Mouse (Mus musculus): ENCODE results near the gene Psmg1. TPM values are rescaled to one million over a fixed set of nuclear protein-coding genes. Genes with fewer than 3 reads are reported as not detected.

Psmg1 gene
- polyA plus RNA-seq (2015; fragmentation: Illumina TruSeq; extraction: RNeasy Lipid Tissue Mini Kit (QIAGEN cat#74804); ENCODE audit: low read depth, low replicate concordance), result 31.3 TPM

DNA sequence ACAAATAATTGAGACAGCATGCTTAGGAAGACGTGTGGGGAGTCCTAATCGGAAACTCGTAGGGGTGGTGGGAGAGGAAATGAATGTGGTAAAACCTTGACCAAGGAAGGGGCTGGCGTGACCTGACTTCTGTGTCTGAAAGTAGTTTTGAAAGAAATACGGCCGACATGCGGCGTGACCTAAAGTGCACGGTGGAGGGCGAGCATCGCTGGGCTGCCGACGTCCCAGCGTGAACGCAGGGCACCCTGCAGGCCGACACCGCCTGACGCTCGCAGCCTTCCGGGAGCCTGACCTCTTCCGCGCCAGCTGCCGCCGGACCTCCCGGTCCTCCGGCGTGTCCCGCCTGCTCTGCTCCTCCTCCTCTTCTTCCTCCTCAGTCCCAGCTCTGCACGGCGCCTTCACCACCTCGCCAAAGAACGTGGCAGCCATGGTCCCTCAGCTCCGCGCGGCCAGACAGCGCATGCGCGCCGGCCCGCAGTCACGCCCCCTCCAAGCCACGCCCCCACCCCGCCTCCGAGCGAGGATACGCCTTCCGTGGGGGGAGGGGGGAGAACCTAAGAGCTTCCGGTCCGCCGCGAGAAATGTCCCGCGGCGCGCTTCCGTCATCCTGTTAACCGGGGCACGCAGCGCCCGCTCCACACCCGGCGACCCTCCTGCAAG is at the start of gene Psmg1:
TSS of gene Psmg1 (minus strand) at position 499 of the 660 bp plus-strand sequence.

Other genes with a start within 250 kb of the Psmg1 start
- 96.9 TPM for gene Brwd1, start 91.6 kb upstream of the Psmg1 start, polyA plus RNA-seq (2015; fragmentation: Illumina TruSeq; extraction: RNeasy Lipid Tissue Mini Kit (QIAGEN cat#74804); ENCODE audit: low read depth, low replicate concordance)
- gene Hmgn1, start 136.8 kb upstream of the Psmg1 start, polyA plus RNA-seq (2015; fragmentation: Illumina TruSeq; extraction: RNeasy Lipid Tissue Mini Kit (QIAGEN cat#74804); ENCODE audit: low read depth, low replicate concordance), result 70.7 TPM
- gene Wrb, start 154.4 kb upstream of the Psmg1 start, polyA plus RNA-seq (2015; fragmentation: Illumina TruSeq; extraction: RNeasy Lipid Tissue Mini Kit (QIAGEN cat#74804); ENCODE audit: low read depth, low replicate concordance), result 57.2 TPM
- 1.8 TPM for gene Lca5l, start 201.3 kb upstream of the Psmg1 start, polyA plus RNA-seq (2015; fragmentation: Illumina TruSeq; extraction: RNeasy Lipid Tissue Mini Kit (QIAGEN cat#74804); ENCODE audit: low read depth, low replicate concordance)
- 3.1 TPM for gene Sh3bgr, start 209.5 kb upstream of the Psmg1 start, polyA plus RNA-seq (2015; fragmentation: Illumina TruSeq; extraction: RNeasy Lipid Tissue Mini Kit (QIAGEN cat#74804); ENCODE audit: low read depth, low replicate concordance)
- gene B3galt5, start 244.8 kb upstream of the Psmg1 start, polyA plus RNA-seq (2015; fragmentation: Illumina TruSeq; extraction: RNeasy Lipid Tissue Mini Kit (QIAGEN cat#74804); ENCODE audit: low read depth, low replicate concordance), result 33.4 TPM

Measured in brain, adult 10 weeks (tissue).